8 mouse cellular contexts compared by ENCODE assay signal in genomic region chr13:101693967-101694495, GRCm38 (mm10).
DNase-seq lines count a peak whose midpoint lies in the region; ATAC-seq lines count a peak whose summit lies in the region.

No protein-coding gene starts in this region.

- no peaks in the 10 kb centered on the region for H3K9me3 ChIP-seq in hindbrain, embryonic 16.5 days (ENCODE audit: control insufficient read depth, low read length)

- under 1% methylated on average over 12 of the region's 12 CpGs for WGBS in hindbrain, embryonic 16.5 days

- peak; percentile 80 for DNase-seq in Muller cell, postnatal 12 days (ENCODE audit: inconsistent ontology term)
- peak; percentile 90 for DNase-seq in cerebellum, adult 9-11 months
- peak; percentile 49 to 72 for DNase-seq in frontal cortex, postnatal 14 days (ENCODE audit: low spot score in 2 of 2)
- peak; percentile 69 to 80 for DNase-seq in left cerebral cortex, adult 18-20 months (ENCODE audit: low spot score in 2 of 2)
- DNase-seq in right cerebral cortex, adult 2 months (ENCODE audit: low spot score in 2 of 2), result peak; percentile 75 to 80
- DNase-seq in urinary bladder, adult 2 months (ENCODE audit: low spot score), result peak; percentile 58

- peak overlapping the region; percentile 95 for H3K4me2 ChIP-seq in hindbrain, embryonic 16.5 days (ENCODE audit: low read length)

- peak overlapping the region; percentile 65 for H3K4me3 ChIP-seq in hindbrain, embryonic 16.5 days (ENCODE audit: low read length)

- H3K4me1 ChIP-seq in hindbrain, embryonic 16.5 days (ENCODE audit: control insufficient read depth, insufficient read depth, low read depth, low read length), result peaks cover 30% of the 10 kb centered on the region

- H3K36me3 ChIP-seq in hindbrain, embryonic 16.5 days (ENCODE audit: control insufficient read depth, insufficient read depth, low read length), result no peaks in the 10 kb centered on the region

- peak; percentile 43 for ATAC-seq in hindbrain, embryonic 16.5 days
- ATAC-seq in megakaryocyte, adult 5-6 weeks (ENCODE audit: poor library complexity, severe bottlenecking), result peak; percentile 68

- peak overlapping the region; percentile 76 for H3K9ac ChIP-seq in hindbrain, embryonic 16.5 days (ENCODE audit: low read depth, low read length)

- H3K27ac ChIP-seq in hindbrain, embryonic 16.5 days (ENCODE audit: low read depth, low read length), result peak overlapping the region; percentile 63

- H3K27me3 ChIP-seq in hindbrain, embryonic 16.5 days (replicated peaks; ENCODE audit: control insufficient read depth, insufficient read depth, low read length), result no peaks in the 10 kb centered on the region

Comparison
In these comparisons a context has a peak if more than half of its experiments do, and no peak if none do; other contexts are left out.
1. Peak in every context shown above with its lines: DNase-seq, ATAC-seq, H3K4me3 ChIP-seq and H3K27ac ChIP-seq.